Mouse (Mus musculus): Measurements from ENCODE around the gene Ubl3. TPM values are rescaled to one million over a fixed set of nuclear protein-coding genes. Genes with fewer than 3 reads are reported as not detected.

The Ubl3 gene
- total RNA-seq, 2 experiments from 2014 or later: 126 to 140 TPM

DNA sequence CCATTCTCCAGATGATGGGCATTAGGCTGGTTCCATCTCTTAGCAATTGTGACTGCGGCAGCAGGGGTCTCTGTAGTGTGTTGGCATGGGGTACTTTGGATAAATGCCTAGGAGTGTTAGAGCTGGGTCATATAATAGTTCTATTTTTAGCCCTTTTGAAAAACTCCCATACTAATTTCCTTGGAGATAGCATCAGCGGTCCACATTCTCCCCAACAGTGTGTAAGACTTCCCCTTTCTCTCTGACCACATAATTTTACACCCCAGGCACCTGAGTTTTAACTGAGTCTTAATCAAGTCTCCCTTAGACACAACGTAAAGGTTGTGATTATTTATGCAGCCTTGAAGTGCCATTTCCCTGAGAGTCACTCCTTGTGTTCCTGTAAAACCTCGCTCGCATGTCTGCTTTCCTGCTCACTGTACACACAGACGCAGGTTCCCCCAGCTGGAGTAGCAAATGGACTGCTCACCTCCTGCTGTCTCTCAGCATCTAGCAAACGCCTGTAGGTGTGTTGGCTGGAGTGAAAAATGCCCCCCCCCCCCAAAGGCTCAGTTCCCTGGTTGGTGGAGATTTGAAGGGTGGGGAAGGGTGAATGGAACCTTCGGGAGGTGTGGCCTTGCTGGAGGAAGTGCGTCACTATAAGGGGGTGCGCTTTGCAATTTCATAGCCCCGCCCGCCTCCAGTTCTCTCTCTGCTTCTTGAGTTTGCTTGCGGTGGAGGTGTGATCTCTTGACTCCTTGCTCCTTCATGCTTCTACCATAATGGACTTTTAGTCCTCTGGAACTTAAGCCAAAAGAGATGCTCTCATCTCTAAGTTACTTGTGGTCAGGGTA lies 63.5 kb downstream of the Ubl3 start:
- no peak for DNase-seq (ENCODE audit: low spot score in 2 of 2)

DNA sequence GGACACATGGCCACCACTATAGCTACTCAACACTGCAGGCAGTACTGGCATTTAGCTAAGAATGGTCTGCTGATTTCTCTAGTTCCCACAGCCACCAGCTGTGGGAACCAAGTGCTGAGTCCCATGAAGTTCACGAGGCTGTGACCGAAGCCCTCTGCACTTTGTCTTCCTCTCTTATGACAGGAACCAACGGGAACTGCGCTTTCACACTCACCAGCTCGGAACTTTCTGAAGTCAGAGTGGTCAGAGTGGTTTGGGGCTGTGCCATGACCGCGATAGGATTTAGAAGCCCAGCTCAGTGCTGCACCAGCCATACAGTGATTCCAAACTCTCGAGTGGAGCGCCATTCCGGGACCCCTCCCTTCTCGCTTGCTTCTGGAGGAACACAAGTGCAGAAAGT lies 66.4 kb downstream of the Ubl3 start:
- no peak for DNase-seq (ENCODE audit: low spot score in 2 of 2)

DNA sequence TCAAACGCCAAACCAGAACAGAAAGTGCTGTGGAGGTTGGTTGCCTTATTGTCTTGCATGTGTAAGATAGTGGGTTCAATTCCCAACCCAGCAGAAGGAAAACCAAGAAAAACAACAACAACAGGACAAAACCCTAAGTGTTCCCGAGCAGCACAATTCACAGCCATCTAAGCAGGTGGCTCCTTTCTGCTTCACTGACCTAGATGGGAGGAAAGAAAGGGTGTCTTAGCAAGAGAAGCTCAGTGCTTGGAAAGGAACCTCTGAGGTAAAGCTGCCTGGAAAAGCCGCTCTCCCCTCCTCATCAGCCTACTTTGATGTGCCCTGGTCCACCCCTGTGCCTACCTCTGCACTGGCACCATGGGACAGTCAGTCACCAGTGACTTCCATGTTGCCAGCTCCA lies 70.8 kb downstream of the Ubl3 start:
- DNase-seq (ENCODE audit: low spot score in 2 of 2): no peak

GRCm38 (mm10) chr5:148474346-148474745 lies 78.2 kb downstream of the Ubl3 start:
- no peak for DNase-seq (ENCODE audit: low spot score in 2 of 2)

DNA sequence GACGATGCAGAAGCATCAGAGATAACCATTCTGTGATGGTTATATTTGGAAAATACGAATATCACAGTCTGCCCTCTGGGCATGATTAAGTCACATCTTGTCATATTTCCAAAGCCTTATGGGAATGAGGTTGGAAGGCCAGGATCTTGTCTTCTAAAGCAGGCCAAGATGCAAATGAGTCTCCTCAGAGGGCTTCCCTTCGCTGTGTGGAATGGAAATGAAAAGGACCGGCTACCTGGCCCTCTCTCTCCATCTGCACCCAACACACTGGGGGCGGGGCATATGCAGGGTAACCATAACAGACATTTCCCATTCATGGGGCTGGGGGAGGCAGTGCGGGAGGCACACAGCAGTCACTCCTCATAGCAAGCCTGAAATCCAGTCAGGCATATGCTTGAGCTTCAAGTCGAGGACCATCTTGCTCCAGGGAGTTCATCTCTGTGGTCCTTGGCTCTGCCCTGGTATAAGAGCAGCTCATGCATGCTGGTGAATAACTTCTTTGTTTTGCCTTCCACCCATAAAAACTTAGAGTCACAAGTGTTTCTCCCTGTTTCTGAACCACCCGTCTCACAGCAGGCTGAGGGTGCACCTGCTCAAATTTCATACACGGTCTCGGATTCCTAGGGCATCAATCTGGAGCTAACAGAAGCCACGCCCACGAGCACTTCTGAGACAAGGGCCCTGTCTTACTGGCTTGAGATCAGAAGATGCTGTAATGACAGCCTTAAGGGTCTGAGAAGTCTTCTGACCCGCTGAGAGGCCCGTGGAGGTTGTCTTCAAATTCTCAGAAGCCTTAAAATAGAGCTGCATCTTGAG lies 83.8 kb downstream of the Ubl3 start:
- no peak for DNase-seq (ENCODE audit: low spot score in 2 of 2)

DNA sequence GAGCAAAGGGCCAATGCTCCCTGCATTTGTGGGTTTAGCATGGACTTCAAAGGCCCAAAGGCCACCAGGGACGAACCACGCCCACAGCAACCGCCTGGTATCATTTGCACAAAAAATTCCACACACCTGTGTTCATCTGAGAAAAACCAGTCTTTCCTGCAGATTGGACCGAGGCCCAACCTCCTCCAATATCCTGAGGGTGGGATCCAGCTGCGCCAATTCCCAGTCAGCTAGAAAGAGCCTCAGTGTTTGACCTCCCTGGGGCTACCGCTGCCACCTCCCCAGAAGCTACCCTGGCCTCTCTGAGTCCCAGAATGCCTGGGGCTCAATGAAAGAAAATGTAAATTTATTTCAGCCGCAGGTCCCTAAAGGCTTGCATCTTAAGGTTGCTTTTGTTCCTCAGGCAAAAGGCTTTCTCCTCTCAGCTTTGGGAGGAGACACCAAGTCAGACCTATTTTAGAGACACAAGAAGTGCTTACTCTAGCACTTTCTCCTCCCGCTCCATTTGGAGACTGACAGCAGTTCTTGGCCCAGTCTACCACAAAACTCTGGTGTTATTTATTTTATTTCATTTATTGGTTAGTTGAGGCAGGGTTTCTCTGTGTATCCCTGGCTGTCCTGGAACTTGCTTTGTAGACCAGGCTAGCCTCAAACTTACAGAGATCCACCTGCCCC lies 85.5 kb downstream of the Ubl3 start:
- no peak for DNase-seq (ENCODE audit: low spot score in 2 of 2)

DNA sequence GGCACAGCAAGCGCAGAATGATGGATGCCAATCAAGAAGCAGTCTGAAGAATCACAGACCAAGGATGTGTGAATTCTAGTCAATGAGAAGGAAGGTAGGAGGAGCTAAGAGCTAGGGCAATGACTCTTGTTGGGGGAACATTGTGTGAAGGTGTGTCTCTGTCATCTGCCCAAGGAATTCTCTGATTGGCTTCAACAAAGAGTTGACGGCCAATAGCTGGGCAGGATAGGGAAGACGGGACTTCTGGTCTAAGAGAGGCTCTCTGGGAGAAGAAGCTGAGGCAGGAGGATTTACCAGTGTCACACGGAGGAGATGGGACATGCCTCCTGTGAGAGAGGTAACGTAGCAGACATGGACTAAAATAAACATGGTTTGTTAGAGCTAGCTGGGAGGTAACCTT lies 86.5 kb downstream of the Ubl3 start:
- DNase-seq (ENCODE audit: low spot score in 2 of 2): no peak

DNA sequence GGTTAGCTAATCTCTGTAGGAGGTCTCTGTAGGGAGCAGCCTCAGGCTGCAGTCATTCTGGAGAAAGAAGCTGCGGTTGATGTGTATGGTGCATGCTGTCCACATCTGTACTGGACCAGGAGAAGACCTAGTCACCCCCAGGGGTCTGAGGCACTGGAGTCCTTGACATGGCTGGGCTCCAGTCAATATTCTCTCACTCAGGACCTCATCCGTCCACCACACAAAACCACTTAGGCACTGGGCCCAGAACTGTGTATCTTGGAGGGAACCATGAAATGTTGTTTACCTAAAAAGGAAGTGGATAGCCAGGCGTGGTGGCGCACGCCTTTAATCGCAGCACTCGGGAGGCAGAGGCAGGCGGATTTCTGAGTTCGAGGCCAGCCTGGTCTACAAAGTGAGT lies 87.5 kb downstream of the Ubl3 start:
- no peak for DNase-seq (ENCODE audit: low spot score in 2 of 2)

DNA sequence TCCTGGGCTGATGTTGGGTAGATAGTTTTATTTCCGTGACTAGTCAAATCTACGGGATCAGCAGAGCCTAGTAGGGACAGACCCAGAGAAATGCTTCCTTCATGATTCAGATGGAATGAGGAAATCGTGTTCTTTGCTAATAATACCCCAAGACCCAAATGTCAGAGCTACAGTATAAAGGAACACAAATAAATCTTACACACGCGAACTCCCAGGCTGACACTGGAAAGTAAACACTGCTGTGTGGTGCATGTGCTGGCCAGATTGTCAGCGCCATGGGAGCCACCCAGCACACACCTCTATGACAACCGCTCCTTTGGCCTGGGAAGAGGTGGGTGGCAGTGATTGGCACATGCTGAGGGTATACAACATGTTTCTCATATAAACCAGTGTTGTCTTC lies 88.1 kb downstream of the Ubl3 start:
- no peak for DNase-seq (ENCODE audit: low spot score in 2 of 2)

GRCm38 (mm10) chr5:148463783-148464294 lies 88.8 kb downstream of the Ubl3 start:
- DNase-seq (ENCODE audit: low spot score in 2 of 2): no peak

Other genes with a start within 250 kb of the Ubl3 start
- 10 to 100 TPM; 72.2 to 73.1 TPM for gene Slc7a1, start 152.9 kb downstream of the Ubl3 start, total RNA-seq (2021)